Mouse (Mus musculus): ENCODE measurements at regions not wholly inside any gene's neighbourhood (a gene's known extent, or its start where the extent isn't known, plus 50 kb on each side); places are given as distances from the start of the nearest gene placed in this dataset.
"Not testable (repeated sequence)": the region's sequence is repeated elsewhere in the genome, so short reads cannot be mapped to it uniquely, and the experiment has no call there.

GRCm38 (mm10) chr1:30751138-30751907 lies 122.4 kb downstream of the Phf3 start:
- no peak for DNase-seq (ENCODE audit: low read depth, low spot score)
- no peaks in the 10 kb centered on the region for H3K27me3 ChIP-seq (ENCODE audit: control insufficient read depth, insufficient read depth, low read length, poor library complexity, severe bottlenecking)
- no peaks in the 10 kb centered on the region for H3K36me3 ChIP-seq (ENCODE audit: control insufficient read depth, insufficient read depth, low read length, poor library complexity, severe bottlenecking)

DNA sequence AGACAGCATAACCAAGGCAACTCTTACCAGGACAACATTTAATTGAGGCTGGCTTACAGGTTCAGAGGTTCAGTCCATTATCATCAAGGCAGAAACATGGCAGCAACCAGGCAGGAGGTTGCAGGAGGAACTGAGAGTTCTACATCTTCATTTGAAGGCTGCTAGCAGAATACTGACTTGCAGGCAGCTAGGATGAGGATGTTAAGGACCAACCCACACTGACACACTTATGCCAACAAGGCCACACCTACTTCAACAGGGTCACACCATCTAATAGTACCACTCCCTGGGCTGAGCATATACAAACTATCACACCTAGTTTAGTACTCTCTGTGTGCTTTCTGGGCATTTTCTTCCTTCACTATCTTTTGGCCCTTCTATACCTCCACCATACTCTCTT lies 131.8 kb downstream of the Phf3 start:
- DNase-seq (ENCODE audit: low read depth, low spot score): no peak
- Histone ChIP-seq H3K27me3 (ENCODE audit: control insufficient read depth, insufficient read depth, low read length, poor library complexity, severe bottlenecking) (no peaks in the 10 kb centered on the region), H3K36me3 (ENCODE audit: control insufficient read depth, insufficient read depth, low read length, poor library complexity, severe bottlenecking) (no peaks in the 10 kb centered on the region)

DNA sequence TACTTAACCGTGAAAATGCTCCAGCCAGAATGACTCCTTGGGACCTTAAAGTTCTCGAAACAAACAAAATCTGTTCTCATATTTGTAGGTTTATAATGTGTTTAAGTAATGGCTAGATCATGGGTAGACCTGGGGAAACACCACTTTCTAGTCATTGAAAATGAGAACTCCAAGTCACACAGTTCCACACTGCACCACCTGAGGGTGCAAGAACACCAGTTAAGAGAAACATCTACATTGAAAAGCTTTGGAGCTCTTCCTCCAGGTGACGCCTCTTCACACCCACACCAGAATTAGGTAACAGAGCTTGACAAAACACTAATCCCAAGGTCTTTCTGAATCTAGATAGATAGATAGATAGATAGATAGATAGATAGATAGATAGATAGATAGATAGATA lies 132.9 kb downstream of the Phf3 start:
- no peaks in the 10 kb centered on the region for H3K36me3 ChIP-seq (ENCODE audit: control insufficient read depth, insufficient read depth, low read length, poor library complexity, severe bottlenecking)
- no peak for DNase-seq (ENCODE audit: low read depth, low spot score)
- H3K27me3 ChIP-seq (ENCODE audit: control insufficient read depth, insufficient read depth, low read length, poor library complexity, severe bottlenecking): no peaks in the 10 kb centered on the region

DNA sequence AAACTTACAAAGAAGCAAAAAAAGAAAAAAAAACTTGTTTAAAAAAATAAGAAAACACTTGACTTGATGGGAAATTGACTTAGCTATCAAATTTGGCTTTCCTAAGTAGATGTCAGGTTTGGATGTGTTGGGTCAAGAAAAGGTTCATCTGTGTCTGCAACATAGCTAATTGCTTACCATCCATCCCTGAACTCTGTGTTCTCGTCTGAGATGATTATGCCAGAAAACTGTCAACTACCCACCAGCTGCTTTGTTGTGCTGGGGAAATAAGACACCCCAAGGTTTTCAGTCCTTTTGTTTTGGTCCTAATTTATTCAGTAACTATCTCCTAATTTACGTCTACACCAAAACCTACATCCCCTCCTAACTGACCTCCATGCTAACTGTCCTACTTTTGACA lies 152.2 kb downstream of the Phf3 start:
- no peaks in the 10 kb centered on the region for H3K27me3 ChIP-seq (ENCODE audit: control insufficient read depth, insufficient read depth, low read length, poor library complexity, severe bottlenecking)
- H3K36me3 ChIP-seq (ENCODE audit: control insufficient read depth, insufficient read depth, low read length, poor library complexity, severe bottlenecking): no peaks in the 10 kb centered on the region
- no peak for DNase-seq (ENCODE audit: low read depth, low spot score)

GRCm38 (mm10) chr1:30720829-30721228 lies 152.9 kb downstream of the Phf3 start:
- DNase-seq (ENCODE audit: low read depth, low spot score): no peak
- Histone ChIP-seq H3K27me3 (ENCODE audit: control insufficient read depth, insufficient read depth, low read length, poor library complexity, severe bottlenecking) (no peaks in the 10 kb centered on the region), H3K36me3 (ENCODE audit: control insufficient read depth, insufficient read depth, low read length, poor library complexity, severe bottlenecking) (no peaks in the 10 kb centered on the region)

- no peaks in the 10 kb centered on the region for H3K27me3 ChIP-seq (ENCODE audit: control insufficient read depth, insufficient read depth, low read length, poor library complexity, severe bottlenecking)
These were observed 155.1 kb downstream of the Phf3 start for GRCm38 (mm10) chr1:30718578-30718977.

DNA sequence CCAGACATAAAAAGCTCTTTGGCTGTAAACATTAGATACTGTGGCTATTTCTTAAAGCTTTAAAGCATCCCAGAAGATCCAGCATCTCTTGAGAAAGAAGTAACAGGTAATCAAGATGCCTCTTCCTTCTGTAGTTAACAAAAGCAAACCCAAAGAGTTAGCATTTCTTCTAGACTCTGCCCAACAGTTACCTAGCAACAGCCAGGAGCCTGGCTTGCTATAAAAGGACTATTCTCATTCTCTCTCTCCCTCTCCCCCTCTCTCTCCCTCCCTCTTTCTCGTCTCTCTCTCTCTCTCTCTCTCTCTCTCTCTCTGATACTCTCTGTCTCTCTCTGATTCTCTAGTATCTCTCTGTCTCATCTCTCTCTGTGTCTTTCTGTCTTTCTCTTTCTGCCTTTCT lies 157.4 kb downstream of the Phf3 start:
- Histone ChIP-seq H3K36me3 (ENCODE audit: control insufficient read depth, insufficient read depth, low read length, poor library complexity, severe bottlenecking) (no peaks in the 10 kb centered on the region), H3K27me3 (ENCODE audit: control insufficient read depth, insufficient read depth, low read length, poor library complexity, severe bottlenecking) (no peaks in the 10 kb centered on the region)
- DNase-seq (ENCODE audit: low read depth, low spot score): no peak

More at GRCm38 (mm10) chr1:30718578-30718977, 155.1 kb downstream of the Phf3 start:
- no peak for DNase-seq (ENCODE audit: low read depth, low spot score)
- no peaks in the 10 kb centered on the region for H3K36me3 ChIP-seq (ENCODE audit: control insufficient read depth, insufficient read depth, low read length, poor library complexity, severe bottlenecking)

- no peaks in the 10 kb centered on the region for H3K36me3 ChIP-seq (ENCODE audit: control insufficient read depth, insufficient read depth, low read length, poor library complexity, severe bottlenecking)
- DNase-seq (ENCODE audit: low read depth, low spot score): no peak
- no peaks in the 10 kb centered on the region for H3K27me3 ChIP-seq (ENCODE audit: control insufficient read depth, insufficient read depth, low read length, poor library complexity, severe bottlenecking)
These were observed 172.6 kb downstream of the Phf3 start for GRCm38 (mm10) chr1:30701116-30701515.

DNA sequence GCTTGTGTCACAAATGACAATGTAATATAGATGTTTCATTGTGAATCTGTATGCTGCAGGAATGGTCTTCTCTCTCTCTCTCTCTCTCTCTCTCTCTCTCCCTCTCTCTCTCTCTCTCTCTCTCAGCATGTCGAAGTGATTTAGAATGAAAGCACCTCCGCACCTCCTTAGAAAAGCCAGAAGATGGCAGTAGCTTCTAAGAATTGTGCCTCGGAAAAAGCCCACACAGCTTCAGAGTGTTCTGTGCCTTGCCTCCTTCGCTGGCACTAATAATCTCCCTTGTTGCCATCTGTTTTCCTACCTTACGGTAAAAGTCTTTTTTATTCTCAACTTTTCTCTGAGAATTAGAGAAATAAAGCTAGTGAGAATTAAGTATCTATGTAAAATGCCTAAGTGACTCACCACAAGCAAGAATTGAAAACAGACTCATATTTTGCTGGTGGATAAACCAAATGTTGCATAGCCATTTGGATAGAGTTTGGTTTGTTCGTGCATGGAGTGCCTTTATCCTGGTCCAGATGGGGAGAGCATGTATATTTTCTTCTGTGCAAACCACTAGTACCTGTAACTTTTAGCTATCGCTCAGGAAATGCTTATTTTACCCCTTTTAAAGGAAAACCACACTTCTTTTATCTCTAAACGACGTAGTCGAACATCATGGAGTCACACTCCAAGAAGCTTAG lies 173.2 kb downstream of the Phf3 start:
- H3K36me3 ChIP-seq (ENCODE audit: control insufficient read depth, insufficient read depth, low read length, poor library complexity, severe bottlenecking): no peaks in the 10 kb centered on the region
- DNase-seq (ENCODE audit: low read depth, low spot score): no peak
- H3K27me3 ChIP-seq (ENCODE audit: control insufficient read depth, insufficient read depth, low read length, poor library complexity, severe bottlenecking): no peaks in the 10 kb centered on the region

GRCm38 (mm10) chr1:30696342-30696741 lies 177.4 kb downstream of the Phf3 start:
- no peaks in the 10 kb centered on the region for H3K27me3 ChIP-seq (ENCODE audit: control insufficient read depth, insufficient read depth, low read length, poor library complexity, severe bottlenecking)
- no peaks in the 10 kb centered on the region for H3K36me3 ChIP-seq (ENCODE audit: control insufficient read depth, insufficient read depth, low read length, poor library complexity, severe bottlenecking)
- DNase-seq (ENCODE audit: low read depth, low spot score): no peak

- DNase-seq (ENCODE audit: low read depth, low spot score): no peak
- H3K36me3 ChIP-seq (ENCODE audit: control insufficient read depth, insufficient read depth, low read length, poor library complexity, severe bottlenecking): no peaks in the 10 kb centered on the region
- H3K27me3 ChIP-seq (ENCODE audit: control insufficient read depth, insufficient read depth, low read length, poor library complexity, severe bottlenecking): no peaks in the 10 kb centered on the region
These were observed 188.4 kb downstream of the Phf3 start for GRCm38 (mm10) chr1:30685318-30685717.

DNA sequence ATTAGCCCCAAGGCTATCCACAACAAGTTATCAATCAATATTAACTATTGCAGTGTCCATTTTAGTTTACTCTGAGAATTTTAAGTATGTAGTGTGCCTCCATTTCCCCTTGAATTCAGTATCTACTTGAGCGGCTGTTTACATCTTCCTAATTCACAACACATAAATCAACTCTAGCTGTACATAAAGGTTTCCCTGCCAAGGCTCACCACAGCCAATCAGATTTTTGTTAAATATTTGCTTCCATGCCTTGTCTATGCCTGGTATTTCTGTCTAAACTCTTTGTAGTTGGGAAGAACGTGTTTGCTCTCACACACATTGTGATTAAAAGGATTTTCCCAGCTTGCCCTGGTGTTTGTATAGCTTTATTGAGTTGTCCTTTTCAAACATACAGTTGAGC lies 189.8 kb downstream of the Phf3 start:
- Histone ChIP-seq H3K27me3 (ENCODE audit: control insufficient read depth, insufficient read depth, low read length, poor library complexity, severe bottlenecking) (no peaks in the 10 kb centered on the region), H3K36me3 (ENCODE audit: control insufficient read depth, insufficient read depth, low read length, poor library complexity, severe bottlenecking) (no peaks in the 10 kb centered on the region)
- DNase-seq (ENCODE audit: low read depth, low spot score): no peak

GRCm38 (mm10) chr1:30639807-30640206 lies 233.9 kb downstream of the Phf3 start:
- no peaks in the 10 kb centered on the region for H3K36me3 ChIP-seq (ENCODE audit: control insufficient read depth, insufficient read depth, low read length, poor library complexity, severe bottlenecking)
- H3K27me3 ChIP-seq (ENCODE audit: control insufficient read depth, insufficient read depth, low read length, poor library complexity, severe bottlenecking): no peaks in the 10 kb centered on the region
- DNase-seq (ENCODE audit: low read depth, low spot score): no peak

DNA sequence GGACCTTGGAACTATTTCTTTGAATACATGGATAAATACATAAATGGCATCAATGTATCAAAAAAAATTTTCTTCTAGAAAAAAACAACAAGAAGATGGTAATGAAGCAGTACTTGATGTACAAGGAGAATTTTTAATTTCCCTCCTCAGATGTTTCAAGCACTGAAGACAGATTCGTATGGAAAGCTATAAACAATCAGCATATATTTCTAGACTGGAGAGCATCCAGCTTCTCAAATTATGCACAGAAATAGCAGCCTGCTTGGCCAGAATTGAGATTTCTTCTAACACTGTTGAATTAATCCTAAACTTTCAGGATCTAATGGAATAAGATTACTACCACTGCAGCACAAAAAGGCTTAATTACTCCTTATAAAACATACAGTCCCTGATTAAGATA lies 241.0 kb downstream of the Phf3 start:
- no peak for DNase-seq (ENCODE audit: low read depth, low spot score)
- H3K27me3 ChIP-seq (ENCODE audit: control insufficient read depth, insufficient read depth, low read length, poor library complexity, severe bottlenecking): no peaks in the 10 kb centered on the region
- no peaks in the 10 kb centered on the region for H3K36me3 ChIP-seq (ENCODE audit: control insufficient read depth, insufficient read depth, low read length, poor library complexity, severe bottlenecking)

GRCm38 (mm10) chr1:30627796-30628195 lies 245.9 kb downstream of the Phf3 start:
- not testable (repeated sequence) for H3K36me3 ChIP-seq (ENCODE audit: control insufficient read depth, insufficient read depth, low read length, poor library complexity, severe bottlenecking); DNase-seq (ENCODE audit: low read depth, low spot score); H3K27me3 ChIP-seq (ENCODE audit: control insufficient read depth, insufficient read depth, low read length, poor library complexity, severe bottlenecking)
